Mouse (Mus musculus) T-helper 17 cell (primary cell): Measurements from ENCODE around the gene Olfr1512.
"Not testable (repeated sequence)": the region's sequence is repeated elsewhere in the genome, so short reads cannot be mapped to it uniquely, and the experiment has no call there.

Source experiments
- in situ Hi-C, 2 experiments: fragments of 300-600 bp; cut with MboI, MseI; formaldehyde crosslinking; loops; 1 replicate in 1 of 2; 2 replicates in 1 of 2; pipeline ENCODE4 v1.15.1; 2025; ENCODE audit warnings: high pct_unique_total_duplicates in 2 of 2

The Olfr1512 gene

DNA sequence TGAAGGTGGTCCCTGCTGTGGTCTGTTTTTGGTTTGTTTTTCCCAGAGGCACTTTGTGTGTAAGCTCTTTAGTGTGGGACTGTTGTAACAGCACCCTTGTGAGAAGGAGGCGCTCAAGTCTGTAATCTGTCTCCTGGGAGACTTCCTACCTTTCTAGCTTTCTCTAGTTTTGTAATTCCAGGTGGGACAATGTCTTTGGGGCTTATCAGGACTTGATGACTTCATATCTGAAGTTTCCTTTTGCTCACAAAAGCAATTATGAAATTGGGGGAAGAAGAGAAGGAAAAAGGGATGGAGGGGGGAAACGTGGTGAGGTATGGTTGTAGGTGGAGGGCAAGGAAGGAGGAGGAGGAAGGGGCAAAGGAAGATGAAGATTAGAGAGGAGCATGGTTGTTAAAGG, at the start of gene Olfr1512:
Olfr1512 (minus strand) TSS at position 101 of the 400 bp plus-strand sequence.
- in situ Hi-C loops: no loop called here

DNA sequence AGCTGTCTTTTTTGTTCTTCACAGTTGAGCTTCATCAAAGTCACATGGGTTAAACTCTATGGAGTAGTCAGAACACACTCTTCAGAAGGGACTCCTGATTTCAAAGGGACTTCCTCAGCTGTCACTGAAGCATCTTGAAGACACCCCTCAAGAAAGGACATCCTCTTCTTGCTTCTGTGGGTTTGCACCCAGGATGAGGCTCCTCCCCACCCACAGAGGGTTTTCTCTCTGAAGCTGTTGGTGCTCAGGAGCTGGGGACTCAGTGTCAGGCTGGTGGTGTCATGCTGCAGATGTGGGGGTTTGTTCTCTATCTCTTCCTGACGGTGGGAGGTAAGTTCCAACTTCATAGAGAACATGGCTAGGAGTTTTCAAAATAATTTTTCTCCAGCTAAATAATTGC, 48.7 kb upstream of the Olfr1512 start:
- in situ Hi-C loops: no loop called here

DNA sequence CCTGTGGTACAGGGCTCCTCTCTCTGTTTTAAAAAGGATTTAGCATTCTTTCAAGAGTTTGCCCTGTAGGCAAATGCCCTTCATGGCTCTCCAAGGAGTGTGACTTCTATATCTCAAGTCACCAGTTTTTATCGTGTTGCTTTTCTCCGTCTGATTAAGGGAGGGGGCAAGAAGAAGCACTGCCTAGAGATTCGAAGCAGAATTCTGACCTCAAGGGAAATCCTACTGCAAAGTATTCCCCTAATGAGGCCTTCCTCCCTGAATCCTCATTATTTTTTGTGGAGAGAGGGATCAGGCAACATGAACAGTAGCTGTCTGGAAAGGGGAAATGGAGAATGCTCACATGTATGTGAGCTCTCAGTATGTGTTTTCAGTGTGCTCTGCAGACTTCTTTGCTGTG, 35.3 kb upstream of the Olfr1512 start, which contains the start of gene Olfr1510:
Olfr1510 (minus strand) TSS at position 101 of the 400 bp plus-strand sequence.
- in situ Hi-C loops: loop anchor here in 1 of 2 experiments (10.0 kb wide), 1 partner anchor 981 kb away; no protein-coding TSS in a partner anchor

DNA sequence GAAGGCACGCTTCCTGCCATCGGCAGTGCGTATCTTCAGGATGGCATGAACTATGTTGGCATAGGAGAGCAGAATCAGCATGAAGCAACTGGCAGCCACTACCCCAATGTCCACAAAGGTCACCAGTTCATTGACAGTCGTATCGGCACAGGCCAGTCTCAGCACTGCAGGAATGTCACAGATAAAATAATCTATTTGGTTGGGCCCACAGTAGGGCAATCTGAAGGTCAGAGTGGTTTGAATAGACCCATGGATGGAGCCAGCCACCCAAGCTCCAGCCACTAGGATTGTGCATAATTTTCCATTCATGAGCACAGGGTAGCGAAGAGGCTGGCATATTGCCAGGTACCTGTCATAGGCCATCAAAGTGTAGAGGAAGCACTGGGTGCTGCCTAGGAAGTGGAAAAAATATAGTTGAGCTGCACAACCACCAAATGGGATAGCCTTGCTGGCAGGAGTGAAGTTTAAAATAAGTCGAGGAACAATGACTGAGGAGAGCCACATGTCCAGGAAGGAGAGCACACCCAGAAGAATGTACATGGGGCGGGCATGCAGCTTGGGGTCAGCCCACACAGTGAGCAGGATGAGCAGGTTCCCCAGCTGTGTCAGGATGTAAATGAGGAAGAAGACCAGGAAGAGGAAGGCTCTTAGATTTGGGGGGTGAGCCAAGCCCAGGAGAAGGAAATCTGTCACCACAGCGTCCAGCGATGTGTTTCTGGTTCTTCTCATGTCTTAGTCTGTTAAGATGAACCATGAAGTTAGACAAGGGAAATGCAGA, 31.4 kb upstream of the Olfr1512 start:
- in situ Hi-C loops: loop anchor here in 1 of 2 experiments (10.0 kb wide), 1 partner anchor 984 kb away; no protein-coding TSS in a partner anchor

DNA sequence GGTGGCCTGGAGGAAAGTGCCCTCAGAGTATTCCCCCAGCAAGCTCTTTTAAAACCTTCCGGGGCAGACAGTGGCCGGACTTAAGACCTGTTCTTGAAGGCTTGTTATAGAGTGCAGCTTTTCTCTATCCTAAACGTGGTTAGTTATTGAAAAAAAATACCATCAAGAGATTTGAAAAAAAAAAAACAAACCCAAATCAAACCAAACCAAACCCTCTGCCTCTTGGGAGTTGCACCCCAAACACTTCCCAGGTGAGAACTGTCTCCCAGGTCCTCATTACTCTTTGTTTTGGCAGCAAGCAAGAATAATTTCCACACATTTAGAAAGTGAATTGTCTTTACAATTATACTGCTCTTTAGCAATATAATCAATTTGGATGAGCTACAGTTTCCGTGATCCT, 18.3 kb upstream of the Olfr1512 start, which contains the start of gene Olfr1511:
Olfr1511 (minus strand) TSS at position 101 of the 400 bp plus-strand sequence.
- in situ Hi-C loops: no loop called here

DNA sequence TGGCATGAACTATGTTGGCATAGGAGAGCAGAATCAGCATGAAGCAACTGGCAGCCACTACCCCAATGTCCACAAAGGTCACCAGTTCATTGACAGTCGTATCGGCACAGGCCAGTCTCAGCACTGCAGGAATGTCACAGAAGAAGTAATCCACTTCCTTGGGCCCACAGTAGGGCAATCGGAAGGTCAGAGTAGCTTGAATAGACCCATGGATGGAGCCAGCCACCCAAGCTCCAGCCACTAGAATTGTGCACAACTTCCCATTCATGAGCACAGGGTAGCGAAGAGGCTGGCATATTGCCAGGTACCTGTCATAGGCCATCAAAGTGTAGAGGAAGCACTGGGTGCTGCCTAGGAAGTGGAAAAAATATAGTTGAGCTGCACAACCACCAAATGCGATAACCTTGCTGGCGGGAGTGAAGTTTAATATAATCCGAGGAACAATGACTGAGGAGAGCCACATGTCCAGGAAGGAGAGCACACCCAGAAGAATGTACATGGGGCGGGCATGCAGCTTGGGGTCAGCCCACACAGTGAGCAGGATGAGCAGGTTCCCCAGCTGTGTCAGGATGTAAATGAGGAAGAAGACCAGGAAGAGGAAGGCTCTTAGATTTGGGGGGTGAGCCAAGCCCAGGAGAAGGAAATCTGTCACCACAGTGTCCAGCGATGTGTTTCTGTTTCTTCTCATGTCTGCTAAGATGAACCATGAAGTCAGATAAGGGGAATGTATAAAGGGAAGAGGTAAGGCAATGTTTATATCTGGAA, 11.3 kb upstream of the Olfr1512 start:
- in situ Hi-C loops: not testable (repeated sequence)

DNA sequence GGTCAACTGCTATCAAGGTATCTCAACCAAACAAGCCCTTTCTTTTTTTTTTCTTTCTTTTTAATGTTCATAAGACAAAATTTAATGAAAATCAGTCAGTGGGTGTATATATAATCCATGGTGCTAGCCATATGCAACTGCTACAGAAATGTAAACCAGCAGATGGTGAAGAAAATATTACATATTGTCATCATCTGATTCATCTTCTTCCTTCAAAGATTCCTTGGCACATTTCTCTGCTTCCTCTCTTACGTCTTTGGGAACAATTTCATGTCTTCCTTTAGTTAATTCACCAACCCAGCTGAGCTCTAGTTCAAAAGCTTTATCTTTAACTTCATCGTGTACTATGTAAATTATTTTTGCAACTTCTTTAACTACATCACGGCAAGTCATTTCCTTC, 10.2 kb downstream of the Olfr1512 start:
- in situ Hi-C loops: no loop called here

DNA sequence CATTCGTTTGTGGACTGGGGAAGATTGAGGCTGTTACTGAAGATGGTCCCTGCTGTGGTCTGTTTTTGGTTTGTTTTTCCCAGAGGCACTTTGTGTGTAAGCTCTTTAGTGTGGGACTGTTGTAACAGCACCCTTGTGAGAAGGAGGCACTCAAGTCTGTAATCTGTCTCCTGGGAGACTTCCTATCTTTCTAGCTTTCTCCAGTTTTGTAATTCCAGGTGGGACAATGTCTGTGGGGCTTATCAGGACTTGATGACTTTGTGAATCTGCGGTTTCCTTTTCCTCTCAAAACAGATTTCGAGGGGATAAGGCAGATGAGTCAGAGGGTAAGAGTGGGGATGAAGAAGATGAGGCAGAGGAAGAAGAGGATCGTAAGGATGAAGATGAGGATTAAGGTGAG, 22.7 kb downstream of the Olfr1512 start, which contains the start of gene Olfr1513:
Olfr1513 (minus strand) TSS at position 101 of the 400 bp plus-strand sequence.
- in situ Hi-C loops: no loop called here

DNA sequence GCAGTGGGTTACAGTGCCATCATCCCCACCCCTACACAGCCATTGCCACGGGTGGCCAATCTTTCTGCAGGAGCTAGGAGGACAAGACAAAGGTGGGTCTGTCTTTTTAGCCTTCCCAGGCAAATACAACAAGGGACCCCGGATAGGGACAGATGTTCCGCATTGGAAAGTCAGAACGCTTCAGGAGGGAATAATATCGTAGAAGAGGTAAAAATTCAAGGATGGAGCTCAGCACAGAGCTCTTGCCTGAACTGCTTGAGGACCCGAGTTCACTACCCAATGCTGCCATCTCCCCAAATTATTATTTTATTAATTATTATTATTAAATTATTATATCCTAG, 39.5 kb downstream of the Olfr1512 start:
- in situ Hi-C loops: loop anchor here in 1 of 2 experiments (5.0 kb wide), 1 partner anchor 42 kb away; no protein-coding TSS in a partner anchor

DNA sequence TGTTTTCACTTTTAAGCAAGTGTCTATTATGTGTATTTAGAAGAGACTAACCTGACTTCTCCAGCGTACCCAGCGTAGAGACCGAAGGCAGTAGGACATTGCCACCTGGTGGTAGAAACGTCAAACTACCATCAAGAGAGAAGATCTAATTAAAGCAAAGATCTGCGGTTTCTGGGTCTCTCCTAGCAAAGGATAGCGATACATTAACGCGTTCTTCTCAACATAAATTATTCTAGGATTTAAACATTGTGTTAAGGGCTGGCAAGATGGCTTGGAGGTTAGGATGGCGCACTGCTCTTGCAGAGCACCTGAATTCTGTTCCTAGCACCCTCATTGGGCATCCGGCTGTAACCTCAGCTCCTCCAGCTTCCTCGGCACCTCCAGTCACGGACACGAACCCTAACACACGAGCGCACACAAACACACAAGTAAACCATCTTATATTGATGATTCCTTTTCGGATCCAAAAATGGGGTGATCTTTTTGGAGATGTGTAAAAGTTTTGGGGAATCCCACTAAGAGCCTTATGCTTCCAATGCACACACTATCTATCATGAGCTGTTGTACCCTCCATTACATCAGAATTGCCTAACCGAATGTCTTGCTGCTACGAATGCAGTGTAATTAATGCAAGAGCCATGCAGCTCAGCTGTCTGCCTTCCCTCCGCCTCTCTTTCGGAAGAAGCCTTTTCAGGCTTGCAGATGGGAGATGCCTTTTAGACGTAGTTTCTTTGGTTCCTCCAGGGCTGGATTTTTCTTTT, 40.0 kb downstream of the Olfr1512 start:
- in situ Hi-C loops: loop anchor here in 1 of 2 experiments (5.0 kb wide), 1 partner anchor 42 kb away; no protein-coding TSS in a partner anchor

DNA sequence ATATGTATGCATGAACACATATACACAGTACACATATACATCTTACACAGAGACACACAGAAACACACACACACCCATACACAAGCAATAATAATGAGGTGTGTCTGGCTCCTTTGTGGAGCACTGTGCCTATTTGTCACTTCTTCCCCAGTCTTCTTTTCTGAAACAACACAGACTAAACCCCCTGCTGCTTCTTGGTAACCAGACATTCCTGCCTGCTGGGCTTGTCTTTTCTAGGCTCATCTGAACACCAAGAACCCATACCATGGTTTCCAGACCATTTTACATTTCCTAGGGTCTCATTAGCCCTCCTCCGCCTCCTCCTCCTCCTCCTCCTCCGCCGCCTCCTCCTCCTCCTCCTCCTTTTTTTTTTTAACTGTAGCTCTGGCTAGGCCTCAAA, 46.8 kb downstream of the Olfr1512 start:
- in situ Hi-C loops: no loop called here

DNA sequence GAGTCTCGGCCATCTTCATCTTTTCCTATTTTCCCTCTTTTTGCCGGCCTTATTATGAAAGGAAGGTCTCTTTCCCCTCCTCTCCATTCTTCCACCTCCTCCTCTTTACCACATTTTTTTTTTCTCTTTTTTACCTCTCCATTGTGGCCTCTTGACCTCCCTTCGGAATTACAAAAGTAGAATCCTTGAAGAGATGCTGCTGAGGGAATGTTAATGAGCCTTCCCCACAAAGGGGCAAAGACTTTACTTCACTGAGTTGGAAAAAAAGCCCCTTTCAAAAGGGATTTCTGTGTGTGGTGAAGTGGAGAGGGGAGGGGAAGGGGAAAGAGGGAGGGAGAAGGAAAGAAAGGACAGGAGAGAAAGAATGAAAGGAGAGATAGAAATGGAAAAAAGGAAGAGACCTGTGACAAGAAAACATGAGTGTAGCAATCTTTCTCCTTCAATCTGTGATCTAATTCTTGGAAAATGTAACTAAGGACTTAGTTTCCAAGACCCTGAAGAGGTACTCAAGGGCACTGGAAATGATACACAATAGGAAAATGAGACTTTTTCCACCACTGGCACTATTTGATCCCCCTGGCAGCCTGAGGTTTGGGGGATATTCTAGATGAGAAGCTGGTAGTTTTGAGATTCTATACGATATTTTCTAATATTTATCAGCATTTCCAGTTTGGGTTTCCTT, 47.8 kb downstream of the Olfr1512 start:
- in situ Hi-C loops: no loop called here

DNA sequence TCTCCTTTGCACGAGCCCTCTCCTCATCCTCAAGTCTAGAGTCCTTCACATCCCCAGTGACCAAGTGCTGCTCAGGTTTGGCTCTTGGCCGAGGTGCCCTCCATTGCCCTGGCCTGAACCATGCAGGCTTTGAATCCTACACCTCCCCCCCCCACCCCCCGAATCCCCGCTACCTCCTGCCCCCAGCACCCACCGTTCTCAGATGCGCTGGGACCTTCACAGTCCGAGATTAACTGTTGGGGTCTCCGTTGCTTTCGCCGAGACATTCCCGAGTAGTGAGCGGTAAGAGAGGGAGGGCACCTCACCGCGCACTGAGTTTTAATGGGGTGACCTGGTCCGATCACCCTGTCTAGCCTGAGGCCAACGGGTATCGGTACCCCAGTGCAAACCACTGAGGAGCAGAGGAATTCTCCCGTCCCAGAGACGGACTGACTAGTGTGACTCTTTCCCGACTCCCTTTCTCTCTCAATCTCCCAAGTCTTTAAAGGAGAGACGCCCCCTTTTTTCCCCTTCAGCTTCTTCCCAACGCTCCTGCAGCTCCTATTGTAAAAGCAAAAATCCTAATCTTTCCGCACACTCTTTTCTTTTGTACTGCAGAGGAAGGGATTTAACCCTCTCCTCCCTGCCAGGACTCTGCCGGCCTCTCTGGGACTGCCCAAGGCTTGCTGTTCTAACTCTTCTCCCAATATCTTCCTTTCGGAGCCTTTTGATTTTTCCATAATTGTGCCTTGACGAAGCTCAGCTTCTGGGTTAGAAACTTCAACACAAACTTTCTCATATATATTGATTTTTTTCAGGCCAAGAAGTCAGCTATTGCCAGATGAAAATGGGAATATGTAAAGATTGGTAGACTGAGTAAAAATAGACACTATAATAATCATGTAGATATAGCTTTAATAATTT, 50.8 kb downstream of the Olfr1512 start, which contains the start of gene Sall2:
Sall2 (minus strand) TSS at position 853 of the 903 bp plus-strand sequence.
- in situ Hi-C loops: no loop called here

DNA sequence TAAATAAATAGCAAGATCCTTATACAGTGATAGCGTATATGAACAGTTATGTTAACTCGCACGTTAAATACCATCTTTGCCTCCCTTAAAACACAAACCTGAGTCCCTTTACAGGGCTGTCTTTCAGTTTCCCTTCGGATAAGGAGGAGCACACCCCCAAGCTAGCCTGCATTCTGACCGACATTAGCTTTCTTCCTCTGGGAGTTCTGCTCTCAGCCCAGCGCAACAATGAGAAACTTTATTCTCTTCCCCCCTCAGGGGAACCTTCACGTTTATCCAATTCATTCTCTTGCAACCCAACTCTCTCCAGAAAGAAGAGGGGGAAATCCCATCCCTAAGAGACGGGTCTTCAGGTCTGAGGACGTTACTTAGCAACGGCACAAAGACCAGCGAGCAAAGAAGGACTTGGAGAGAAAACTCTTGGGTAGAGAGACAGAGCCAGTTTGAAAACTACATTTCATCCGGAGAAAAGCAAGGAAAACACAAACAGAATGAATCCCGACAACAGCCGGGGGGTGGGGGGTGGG, 51.5 kb downstream of the Olfr1512 start:
- in situ Hi-C loops: no loop called here

DNA sequence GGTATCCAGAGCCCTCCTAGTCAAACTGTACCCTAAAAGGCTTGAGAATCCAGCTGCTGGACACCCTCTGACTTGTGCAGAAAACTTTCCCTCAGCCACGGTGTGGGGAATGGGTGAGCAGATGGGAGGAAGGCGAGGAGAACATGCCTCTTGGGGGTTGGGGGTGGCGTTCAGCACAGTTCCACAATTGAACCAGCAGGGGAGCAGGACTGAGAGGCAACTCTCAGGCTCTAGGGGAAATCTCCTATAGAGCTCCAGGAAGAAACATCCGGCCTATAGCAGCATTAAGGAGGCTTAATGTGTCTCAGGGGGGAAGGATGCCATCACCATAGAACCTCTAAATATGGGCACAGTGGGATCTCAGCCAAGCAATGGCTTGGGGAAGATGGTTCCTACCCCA, 53.1 kb downstream of the Olfr1512 start:
- in situ Hi-C loops: no loop called here
